In the genomic region with DNA sequence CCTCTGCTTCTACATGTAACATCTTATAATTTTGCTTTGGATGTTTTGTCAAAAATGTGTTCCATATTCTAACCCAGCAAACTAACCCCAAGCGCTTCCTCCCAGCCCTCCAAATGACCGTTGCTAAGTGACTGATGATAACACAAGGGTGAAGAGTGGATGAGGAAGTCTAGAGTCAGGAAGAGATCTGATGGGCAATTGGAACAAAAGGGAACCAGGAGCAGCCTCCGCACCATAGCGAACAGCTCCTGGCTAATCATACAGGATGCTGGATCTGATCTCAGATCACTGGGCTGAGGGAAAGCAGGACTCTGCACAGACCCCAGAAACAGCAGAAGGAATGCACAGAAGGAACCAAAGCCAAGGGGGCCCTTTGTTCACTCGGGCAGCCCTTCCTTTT, we compare ENCODE assay signal across 19 mouse cellular contexts.
DNase-seq lines count a peak whose midpoint lies in the region; ATAC-seq lines count a peak whose summit lies in the region.
"Had no signal": no experiment of that assay in that cellular context is flagged by ENCODE, and none has a peak within 500 bp of the region (broad histone marks: within the 10 kb centered on the region; RNA-seq: fewer than 3 reads in every experiment).

No protein-coding gene starts in this region.

- 23% methylated on average over 5 of the region's 5 CpGs for WGBS in heart, embryonic 11.5 days (ENCODE audit: insufficient replicate concordance)
- WGBS in heart, embryonic 15.5 days, result 17% methylated on average over 5 of the region's 5 CpGs

- no peak for DNase-seq in heart, adult 8-10 months (ENCODE audit: low spot score)
- DNase-seq in heart, postnatal 4 days, result no peak
- no peak for DNase-seq in c-Kit-positive CD71-positive TER-119-positive erythroid progenitor cells, embryonic 14.5 days (ENCODE audit: low spot score)
- DNase-seq in left cerebral cortex, adult 11 months (ENCODE audit: low spot score), result no peak
- DNase-seq: adrenal gland, adult 2 months; adrenal gland, postnatal 25 days; cerebellum, adult 2 months; cerebellum, postnatal 14 days; gastrocnemius, postnatal 10 days; kidney, adult 11 months; kidney, adult 9 months had no signal

- no peak overlapping the region for H3K27ac ChIP-seq in heart, embryonic 11.5 days (ENCODE audit: low read depth, low read length)
- no peak overlapping the region for H3K27ac ChIP-seq in heart, embryonic 15.5 days
- H3K27ac ChIP-seq: embryonic facial prominence, embryonic 13.5 days; forebrain, embryonic 12.5 days; hindbrain, embryonic 13.5 days; hindbrain, postnatal 0 days had no signal

- H3K27me3 ChIP-seq in heart, embryonic 11.5 days (ENCODE audit: control insufficient read depth, insufficient read depth, low read length), result no peaks in the 10 kb centered on the region
- H3K27me3 ChIP-seq in heart, embryonic 15.5 days, result no peaks in the 10 kb centered on the region
- H3K27me3 ChIP-seq: embryonic facial prominence, embryonic 13.5 days; forebrain, embryonic 12.5 days; hindbrain, embryonic 13.5 days had no signal

- H3K9ac ChIP-seq in heart, embryonic 11.5 days (ENCODE audit: low read depth, low read length), result no peak overlapping the region
- no peak overlapping the region for H3K9ac ChIP-seq in heart, embryonic 15.5 days
- H3K9ac ChIP-seq: embryonic facial prominence, embryonic 13.5 days; forebrain, embryonic 12.5 days; hindbrain, embryonic 13.5 days had no signal

- peaks cover 7% of the 10 kb centered on the region for H3K4me1 ChIP-seq in heart, embryonic 11.5 days (ENCODE audit: control insufficient read depth, insufficient read depth, low read length)
- peaks cover 16% of the 10 kb centered on the region for H3K4me1 ChIP-seq in heart, embryonic 15.5 days (replicated peaks)
- H3K4me1 ChIP-seq: embryonic facial prominence, embryonic 13.5 days; forebrain, embryonic 12.5 days had no signal

- H3K36me3 ChIP-seq in heart, embryonic 11.5 days (ENCODE audit: control insufficient read depth, insufficient read depth, low read length), result no peaks in the 10 kb centered on the region
- H3K36me3 ChIP-seq in heart, embryonic 15.5 days, result no peaks in the 10 kb centered on the region
- H3K36me3 ChIP-seq: embryonic facial prominence, embryonic 13.5 days; forebrain, embryonic 12.5 days; hindbrain, embryonic 13.5 days had no signal

- no peaks in the 10 kb centered on the region for H3K9me3 ChIP-seq in heart, embryonic 11.5 days (replicated peaks; ENCODE audit: control insufficient read depth, low read length)
- no peaks in the 10 kb centered on the region for H3K9me3 ChIP-seq in heart, embryonic 15.5 days (replicated peaks)
- H3K9me3 ChIP-seq: embryonic facial prominence, embryonic 13.5 days; forebrain, embryonic 12.5 days; hindbrain, embryonic 13.5 days had no signal

- H3K4me2 ChIP-seq in heart, embryonic 11.5 days, result peak overlapping the region; percentile 19; the same call in 1 of the 2 replicates
- H3K4me2 ChIP-seq in heart, embryonic 15.5 days, result no peak overlapping the region
- H3K4me2 ChIP-seq: embryonic facial prominence, embryonic 13.5 days; forebrain, embryonic 12.5 days; hindbrain, embryonic 13.5 days had no signal

- H3K4me3 ChIP-seq in heart, embryonic 11.5 days (ENCODE audit: low read depth, low read length), result no peak overlapping the region
- H3K4me3 ChIP-seq in heart, embryonic 15.5 days, result no peak overlapping the region
- H3K4me3 ChIP-seq: embryonic facial prominence, embryonic 13.5 days; forebrain, embryonic 12.5 days; hindbrain, embryonic 13.5 days had no signal

- no peak for ATAC-seq in heart, embryonic 11.5 days (replicated peaks; ENCODE audit: insufficient number of reproducible peaks, low FRiP score, low TSS enrichment)
- peak; percentile 64; the same call in 1 of the 2 replicates for ATAC-seq in heart, embryonic 15.5 days (replicated peaks; ENCODE audit: insufficient number of reproducible peaks, insufficient read depth, low FRiP score, low read depth)
- ATAC-seq in granulocyte monocyte progenitor cell, adult 5-6 weeks (replicated peaks; ENCODE audit: poor library complexity, severe bottlenecking), result peak; percentile 53
- ATAC-seq: forebrain, embryonic 16.5 days; hindbrain, postnatal 0 days had no signal
